In the genomic region with DNA sequence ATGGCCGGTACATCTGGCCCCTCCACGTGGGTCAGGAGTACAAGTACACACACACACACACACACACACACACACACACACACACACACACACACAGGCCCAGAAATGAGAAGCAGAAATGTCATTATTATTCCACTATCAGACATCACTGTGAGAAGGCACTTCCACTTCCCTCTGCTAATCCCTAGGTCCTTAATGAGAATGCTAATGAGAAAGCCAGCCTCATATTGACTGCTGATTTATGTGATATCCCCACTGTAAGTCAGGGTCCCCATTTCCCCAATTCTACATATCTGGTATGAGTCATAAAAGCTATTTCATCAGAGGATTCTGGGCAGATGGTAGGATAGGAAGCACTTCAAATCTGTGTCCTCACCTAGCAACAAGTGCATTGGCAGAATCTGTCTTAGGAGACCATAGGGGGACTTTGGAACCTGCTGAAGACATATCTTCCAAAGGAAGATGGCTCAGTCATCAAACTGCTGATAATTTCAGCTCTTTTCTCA, we compare ENCODE assay signal across 26 mouse cellular contexts. TPM values are rescaled to one million over a fixed set of nuclear protein-coding genes. Genes with fewer than 3 reads are reported as not detected.
A peak's percentile ranks its signal among the peaks of the same experiment; 100 is the strongest.
DNase-seq lines count a peak whose midpoint lies in the region; ATAC-seq and TF ChIP-seq lines count a peak whose summit lies in the region.
"Had no signal": no experiment of that assay in that cellular context is flagged by ENCODE, and none has a peak within 500 bp of the region (broad histone marks: within the 10 kb centered on the region; RNA-seq: fewer than 3 reads in every experiment).

No protein-coding gene starts in this region.

- H3K9me3 ChIP-seq in hindbrain, postnatal 0 days (ENCODE audit: low read length), result no peaks in the 10 kb centered on the region
- H3K9me3 ChIP-seq: embryonic facial prominence, embryonic 13.5 days; embryonic facial prominence, embryonic 15.5 days; forebrain, embryonic 10.5 days; forebrain, embryonic 12.5 days had no signal

- no peak for DNase-seq in layer of hippocampus, adult 2 months (ENCODE audit: low spot score in 2 of 2)
- no peak for DNase-seq in layer of hippocampus, adult 11-12 months (ENCODE audit: low spot score)
- DNase-seq in cerebellum, postnatal 4 days (ENCODE audit: low spot score in 2 of 2), result no peak
- DNase-seq in spleen, postnatal 4 days (ENCODE audit: low spot score in 2 of 2), result no peak
- DNase-seq in hindbrain, postnatal 0 days (ENCODE audit: low spot score), result no peak
- DNase-seq: adrenal gland, adult 8-10 months; adrenal gland, postnatal 14 days; cerebellum, adult 11 months; cerebellum, adult 18-20 months; cerebellum, adult 8-10 months; cerebellum, adult 9-11 months; cerebellum, postnatal 14 days; cerebellum, postnatal 36 days; embryo, embryonic 11 days had no signal

- H3K4me2 ChIP-seq in hindbrain, postnatal 0 days (ENCODE audit: low read depth, low read length), result no peak overlapping the region
- H3K4me2 ChIP-seq: embryonic facial prominence, embryonic 13.5 days; embryonic facial prominence, embryonic 15.5 days; forebrain, embryonic 12.5 days had no signal

- no peak for TF ChIP-seq CTCF in layer of hippocampus, adult 2 months (conservative IDR thresholded peaks at IDR 0.05)
- TF ChIP-seq CTCF in hindbrain, postnatal 0 days (IDR thresholded peaks at IDR 0.05; ENCODE audit: low read depth), result no peak

- no peak overlapping the region for H3K4me3 ChIP-seq in layer of hippocampus, adult 2 months
- H3K4me3 ChIP-seq in hindbrain, postnatal 0 days (ENCODE audit: low read length), result no peak overlapping the region
- H3K4me3 ChIP-seq: embryonic facial prominence, embryonic 13.5 days; embryonic facial prominence, embryonic 15.5 days; erythroblast, embryonic 14.5 days; forebrain, embryonic 10.5 days; forebrain, embryonic 12.5 days had no signal

- H3K27me3 ChIP-seq in hindbrain, postnatal 0 days (ENCODE audit: insufficient read depth, low read length), result no peaks in the 10 kb centered on the region
- H3K27me3 ChIP-seq: embryonic facial prominence, embryonic 13.5 days; embryonic facial prominence, embryonic 15.5 days; forebrain, embryonic 12.5 days had no signal

- no peaks in the 10 kb centered on the region for H3K36me3 ChIP-seq in hindbrain, postnatal 0 days (ENCODE audit: insufficient read depth, low read length)
- H3K36me3 ChIP-seq: embryonic facial prominence, embryonic 13.5 days; embryonic facial prominence, embryonic 15.5 days; forebrain, embryonic 10.5 days; forebrain, embryonic 12.5 days had no signal

- no peak overlapping the region for H3K9ac ChIP-seq in hindbrain, postnatal 0 days (replicated peaks; ENCODE audit: low read length)
- H3K9ac ChIP-seq: embryonic facial prominence, embryonic 13.5 days; embryonic facial prominence, embryonic 15.5 days; forebrain, embryonic 12.5 days had no signal

- H3K4me1 ChIP-seq in hindbrain, postnatal 0 days (ENCODE audit: insufficient read depth, low read length), result 0 out of 2 replicates have a peak, but pooled peaks cover 5% of the 10 kb centered on the region
- H3K4me1 ChIP-seq: embryonic facial prominence, embryonic 13.5 days; embryonic facial prominence, embryonic 15.5 days had no signal

- peak overlapping the region; percentile 50 for H3K27ac ChIP-seq in layer of hippocampus, adult 2 months
- no peak overlapping the region for H3K27ac ChIP-seq in hindbrain, postnatal 0 days
- H3K27ac ChIP-seq: embryonic facial prominence, embryonic 13.5 days; embryonic facial prominence, embryonic 15.5 days; forebrain, embryonic 10.5 days; forebrain, embryonic 12.5 days had no signal

- 77% methylated on average over 2 of the region's 2 CpGs for WGBS in hindbrain, postnatal 0 days

- ATAC-seq in common myeloid progenitor, adult 5-6 weeks (replicated peaks; ENCODE audit: low read depth, poor library complexity, severe bottlenecking), result peak; percentile 51
- ATAC-seq in megakaryocyte, adult 5-6 weeks (ENCODE audit: poor library complexity, severe bottlenecking), result peak; percentile 64
- ATAC-seq in monocyte, adult 5-6 weeks (replicated peaks; ENCODE audit: insufficient number of reproducible peaks, low FRiP score, low TSS enrichment, poor library complexity, severe bottlenecking), result 0 out of 2 replicates have a peak, but pooled peaks have one; percentile 21
- ATAC-seq in hindbrain, postnatal 0 days, result no peak
- ATAC-seq: activated CD4-positive, CD25-positive, alpha-beta regulatory T cell, adult 4 months; forebrain, embryonic 14.5 days; forebrain, embryonic 16.5 days; Patski had no signal

RNA-seq across cellular contexts. Expression of gene Spcs2, which starts 24.0 kb away (rescaled TPM):
- 10 to 100 TPM; 94.6 to 99.4 TPM for total RNA-seq in layer of hippocampus, adult 2 months (2021)
- total RNA-seq in common myeloid progenitor, adult 5-6 weeks (2017), result 169 and 183 TPM in 2 replicates
- total RNA-seq in megakaryocyte, adult 5-6 weeks (2015), result 181 and 205 TPM in 2 replicates
- 113 and 137 TPM in 2 replicates for total RNA-seq in megakaryocyte, adult 5-6 weeks (2017)
- 121 to 148 TPM (median 139 TPM) in 3 replicates for total RNA-seq in monocyte, adult 5-6 weeks (2017)
- total RNA-seq in hindbrain, postnatal 0 days (2014; rRNA removed), result 94.2 and 111 TPM in 2 replicates
- polyA plus RNA-seq in hindbrain, postnatal 0 days (2015; fragmentation: Nextera tagmentation; extraction: Ambion mirVana), result 258 and 293 TPM in 2 replicates

RNA-seq across cellular contexts. Expression of gene Xrra1, which starts 28.4 kb away (rescaled TPM):
- total RNA-seq in layer of hippocampus, adult 2 months (2021), result 1 to 10 TPM; 1.2 to 1.4 TPM
- total RNA-seq in common myeloid progenitor, adult 5-6 weeks (2017), result not detected in 2 replicates
- total RNA-seq in megakaryocyte, adult 5-6 weeks (2015), result 0.11 TPM in 1 of 2 replicates, not detected in the other
- total RNA-seq in megakaryocyte, adult 5-6 weeks (2017), result not detected in 2 replicates
- 0.21 to 0.86 TPM in 2 of 3 replicates, not detected in the other for total RNA-seq in monocyte, adult 5-6 weeks (2017)
- total RNA-seq in hindbrain, postnatal 0 days (2014; rRNA removed), result 1.7 and 2.6 TPM in 2 replicates
- polyA plus RNA-seq in hindbrain, postnatal 0 days (2015; fragmentation: Nextera tagmentation; extraction: Ambion mirVana), result 1.0 and 1.3 TPM in 2 replicates

RNA-seq across cellular contexts. Expression of gene Neu3, which starts 59.1 kb away (rescaled TPM):
- 1 to 10 TPM; 3.3 to 3.6 TPM for total RNA-seq in layer of hippocampus, adult 2 months (2021)
- total RNA-seq in common myeloid progenitor, adult 5-6 weeks (2017), result 4.9 and 5.0 TPM in 2 replicates
- 0.22 and 1.4 TPM in 2 replicates for total RNA-seq in megakaryocyte, adult 5-6 weeks (2015)
- 1.1 and 1.8 TPM in 2 replicates for total RNA-seq in megakaryocyte, adult 5-6 weeks (2017)
- 0.75 to 1.2 TPM in 2 of 3 replicates, not detected in the other for total RNA-seq in monocyte, adult 5-6 weeks (2017)
- 1.3 and 2.1 TPM in 2 replicates for total RNA-seq in hindbrain, postnatal 0 days (2014; rRNA removed)
- 1.6 and 2.1 TPM in 2 replicates for polyA plus RNA-seq in hindbrain, postnatal 0 days (2015; fragmentation: Nextera tagmentation; extraction: Ambion mirVana)
